Mouse (Mus musculus) testis, adult 2 months (tissue): ENCODE measurements around the gene Zbtb16.

Experiments used
- CTCF ChIP-seq: fragments of 200-500 bp; IDR thresholded peaks from 2 replicates; pipeline ENCODE4 v1.5.1; 2012; ENCODE audit warnings: low read depth, mild to moderate bottlenecking, inconsistent platforms, low read length, moderate library complexity; ENCODE audit not compliant: control insufficient read depth, insufficient read depth, insufficient replicate concordance
- POLR2A ChIP-seq: fragments of 200-500 bp; IDR thresholded peaks from 2 replicates; pipeline ENCODE4 v1.6.1; 2012; ENCODE audit warnings: low read depth, mild to moderate bottlenecking, inconsistent platforms, low read length, moderate library complexity; ENCODE audit not compliant: control insufficient read depth

DNA sequence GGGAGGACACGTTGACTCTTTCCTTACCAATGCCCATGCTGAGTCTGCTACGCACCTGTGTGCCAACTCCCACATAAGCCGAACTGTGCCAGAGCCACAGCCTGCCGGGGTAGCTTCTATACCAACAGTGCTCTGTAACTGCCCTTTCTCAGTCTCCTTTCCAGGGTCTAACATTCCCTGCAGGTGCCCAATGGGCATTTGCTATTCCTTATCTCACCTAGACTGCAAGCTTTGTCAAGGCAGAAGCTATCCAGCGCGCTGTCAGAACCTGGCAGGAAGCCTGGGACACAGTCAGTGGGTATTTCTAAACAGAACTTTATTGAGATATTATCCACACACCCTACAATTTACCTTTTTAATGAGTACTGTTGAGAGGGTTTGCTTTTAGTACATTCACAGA, 82.1 kb downstream of the Zbtb16 start:
- TF ChIP-seq POLR2A: no peak
- no peak for TF ChIP-seq CTCF
